Mouse (Mus musculus) kidney, embryonic 16.5 days (tissue): Measurements from ENCODE around the gene Cfap45. TPM values are rescaled to one million over a fixed set of nuclear protein-coding genes. Genes with fewer than 3 reads are reported as not detected.
A peak's percentile ranks its signal among the peaks of the same experiment; 100 is the strongest.

ENCODE experiments used
- ATAC-seq: fragments of 200-750 bp; cut with Nextera tagmentation; 2 replicates; pipeline ENCODE4 v1.8.0; 2017; ENCODE audit warnings: moderate TSS enrichment; ENCODE audit not compliant: low FRiP score, low TSS enrichment
- H3K27ac ChIP-seq: fragments of 300-500 bp; sonication (generic); 2 replicates; pipeline ENCODE4 v1.5.1; 2014; ENCODE audit warnings: low read length
- H3K27me3 ChIP-seq: fragments of 300-500 bp; sonication (generic); 2 replicates; pipeline ENCODE4 v1.6.1; 2014; ENCODE audit warnings: low read length, control low read depth, mixed read lengths; ENCODE audit not compliant: insufficient read depth
- H3K36me3 ChIP-seq: fragments of 300-500 bp; sonication (generic); 2 replicates; pipeline ENCODE4 v1.6.1; 2014; ENCODE audit warnings: low read length, control low read depth, mixed read lengths; ENCODE audit not compliant: insufficient read depth
- H3K4me1 ChIP-seq: fragments of 300-500 bp; sonication (generic); 2 replicates; pipeline ENCODE4 v1.6.1; 2014; ENCODE audit warnings: low read length, control low read depth, mixed read lengths; ENCODE audit not compliant: insufficient read depth
- H3K4me2 ChIP-seq: fragments of 300-500 bp; sonication (generic); replicated peaks from 2 replicates; pipeline ENCODE4 v1.6.1; 2014; ENCODE audit warnings: low read depth, low read length
- H3K4me3 ChIP-seq: fragments of 300-500 bp; sonication (generic); 2 replicates; pipeline ENCODE4 v1.5.1; 2014; ENCODE audit warnings: mild to moderate bottlenecking, low read length
- H3K9ac ChIP-seq: fragments of 300-500 bp; sonication (generic); replicated peaks from 2 replicates; pipeline ENCODE4 v1.6.1; 2014; ENCODE audit warnings: low read length
- H3K9me3 ChIP-seq: fragments of 300-500 bp; sonication (generic); 2 replicates; pipeline ENCODE4 v1.6.1; 2016; ENCODE audit warnings: low read length, control low read depth
- WGBS: fragments of 180-500 bp; shearing (Covaris S2); extraction: QIAGEN DNeasy Blood & Tissue Kit; methylation state at CpG from one replicate; pipeline ENCODE4 v1.1.7; 2014; 5-methylcytosine and 5-hydroxymethylcytosine counted together
- polyA plus RNA-seq: library from polyadenylated mRNA; unstranded; fragments of >200 nt; fragmentation: Nextera tagmentation; extraction: Ambion mirVana; gene quantifications from 2 replicates; pipeline ENCODE4 v1.2.1, GENCODE M21; 2015

Cfap45 gene
- polyA plus RNA-seq, 1 experiment from 2014 or later = 1.9 TPM

GRCm38 (mm10) chr1:172512962-172513361 lies 7.6 kb upstream of the Cfap45 start:
- Histone ChIP-seq H3K27ac (peak overlapping the region; percentile 79), H3K4me1 (peaks cover 35% of the 10 kb centered on the region), H3K4me2 (peak overlapping the region; percentile 30), H3K9me3 (peaks cover 4% of the 10 kb centered on the region; the same call in 1 of the 2 replicates), H3K9ac (peak overlapping the region; percentile 46; the same call in 1 of the 2 replicates), H3K4me3 (no peak overlapping the region), H3K36me3 (peaks cover 8% of the 10 kb centered on the region; the same call in 1 of the 2 replicates), H3K27me3 (no peaks in the 10 kb centered on the region)
- ATAC-seq = peak; percentile 49; the same call in 1 of the 2 replicates
- WGBS = 21% methylated on average over 13 of the region's 13 CpGs

- Histone ChIP-seq H3K4me1 (peaks cover 35% of the 10 kb centered on the region), H3K27me3 (no peaks in the 10 kb centered on the region), H3K4me2 (peak overlapping the region; percentile 30; the same call in 1 of the 2 replicates), H3K36me3 (peaks cover 3% of the 10 kb centered on the region; the same call in 1 of the 2 replicates), H3K27ac (peak overlapping the region; percentile 79), H3K9ac (peak overlapping the region; percentile 46; the same call in 1 of the 2 replicates), H3K4me3 (no peak overlapping the region), H3K9me3 (peaks cover 4% of the 10 kb centered on the region; the same call in 1 of the 2 replicates)
- ATAC-seq = no peak
- WGBS = 69% methylated on average over 17 of the region's 17 CpGs
Measured at GRCm38 (mm10) chr1:172513525-172514212, 6.9 kb upstream of the Cfap45 start.

- no peak overlapping the region for H3K4me2 ChIP-seq
- H3K9ac ChIP-seq = peak overlapping the region; percentile 17; the same call in 1 of the 2 replicates
- peaks cover 4% of the 10 kb centered on the region; the same call in 1 of the 2 replicates for H3K9me3 ChIP-seq
- H3K27ac ChIP-seq = peak overlapping the region; percentile 79
- WGBS = 69% methylated on average over 4 of the region's 4 CpGs
- H3K4me1 ChIP-seq = peaks cover 35% of the 10 kb centered on the region
- ATAC-seq = no peak
- no peaks in the 10 kb centered on the region for H3K36me3 ChIP-seq
- no peak overlapping the region for H3K4me3 ChIP-seq
- no peaks in the 10 kb centered on the region for H3K27me3 ChIP-seq
Measured at GRCm38 (mm10) chr1:172514213-172514529, 6.4 kb upstream of the Cfap45 start.

GRCm38 (mm10) chr1:172514551-172515268 lies 5.9 kb upstream of the Cfap45 start:
- peak overlapping the region; percentile 17; the same call in 1 of the 2 replicates for H3K9ac ChIP-seq
- WGBS = 67% methylated on average over 7 of the region's 7 CpGs

GRCm38 (mm10) chr1:172515396-172515795 lies 5.2 kb upstream of the Cfap45 start:
- Histone ChIP-seq H3K9me3 (peaks cover 4% of the 10 kb centered on the region; the same call in 1 of the 2 replicates), H3K4me2 (no peak overlapping the region), H3K4me1 (peaks cover 34% of the 10 kb centered on the region), H3K4me3 (no peak overlapping the region), H3K9ac (no peak overlapping the region), H3K27ac (peak overlapping the region; percentile 79; the same call in 1 of the 2 replicates), H3K36me3 (no peaks in the 10 kb centered on the region), H3K27me3 (no peaks in the 10 kb centered on the region)
- 0 out of 2 replicates have a peak, but pooled peaks have one; percentile 5 for ATAC-seq
- WGBS = 35% methylated on average over 1 of the region's 1 CpGs

More at GRCm38 (mm10) chr1:172514551-172515268, 5.9 kb upstream of the Cfap45 start:
- Histone ChIP-seq H3K9me3 (peaks cover 4% of the 10 kb centered on the region; the same call in 1 of the 2 replicates), H3K27me3 (no peaks in the 10 kb centered on the region), H3K4me2 (no peak overlapping the region), H3K27ac (peak overlapping the region; percentile 79), H3K4me1 (peaks cover 35% of the 10 kb centered on the region), H3K4me3 (no peak overlapping the region), H3K36me3 (no peaks in the 10 kb centered on the region)
- ATAC-seq = no peak

- H3K4me2 ChIP-seq = no peak overlapping the region
- H3K36me3 ChIP-seq = no peaks in the 10 kb centered on the region
- H3K4me1 ChIP-seq = peaks cover 40% of the 10 kb centered on the region
- peaks cover 4% of the 10 kb centered on the region; the same call in 1 of the 2 replicates for H3K9me3 ChIP-seq
- WGBS = 78% methylated on average over 4 of the region's 4 CpGs
- ATAC-seq = no peak
- H3K4me3 ChIP-seq = no peak overlapping the region
- 0 out of 2 replicates have a peak, but pooled peaks cover 2% of the 10 kb centered on the region for H3K27me3 ChIP-seq
- no peak overlapping the region for H3K9ac ChIP-seq
- no peak overlapping the region for H3K27ac ChIP-seq
Measured at GRCm38 (mm10) chr1:172518013-172518412, 2.6 kb upstream of the Cfap45 start.

GRCm38 (mm10) chr1:172519644-172520043 lies 957 bp upstream of the Cfap45 start:
- H3K27ac ChIP-seq = 0 out of 2 replicates have a peak overlapping the region, but pooled peaks have one; percentile 47
- no peak overlapping the region for H3K9ac ChIP-seq
- no peaks in the 10 kb centered on the region for H3K36me3 ChIP-seq
- no peak overlapping the region for H3K4me3 ChIP-seq
- H3K9me3 ChIP-seq = peaks cover 4% of the 10 kb centered on the region; the same call in 1 of the 2 replicates
- WGBS = 56% methylated on average over 6 of the region's 6 CpGs
- H3K4me1 ChIP-seq = peaks cover 25% of the 10 kb centered on the region
- 0 out of 2 replicates have a peak, but pooled peaks cover 2% of the 10 kb centered on the region for H3K27me3 ChIP-seq
- ATAC-seq = no peak
- H3K4me2 ChIP-seq = no peak overlapping the region

- H3K36me3 ChIP-seq = no peaks in the 10 kb centered on the region
- WGBS = 78% methylated on average over 7 of the region's 7 CpGs
- H3K4me3 ChIP-seq = no peak overlapping the region
- peaks cover 8% of the 10 kb centered on the region; the same call in 1 of the 2 replicates for H3K27me3 ChIP-seq
- H3K9ac ChIP-seq = no peak overlapping the region
- ATAC-seq = no peak
- peaks cover 2% of the 10 kb centered on the region; the same call in 1 of the 2 replicates for H3K9me3 ChIP-seq
- H3K4me1 ChIP-seq = peaks cover 23% of the 10 kb centered on the region
- no peak overlapping the region for H3K4me2 ChIP-seq
- H3K27ac ChIP-seq = no peak overlapping the region
Measured at GRCm38 (mm10) chr1:172522524-172522923, 1.9 kb downstream of the Cfap45 start.

GRCm38 (mm10) chr1:172523699-172524101 lies 3.1 kb downstream of the Cfap45 start:
- ATAC-seq = no peak
- Histone ChIP-seq H3K27ac (no peak overlapping the region), H3K36me3 (no peaks in the 10 kb centered on the region)

More at GRCm38 (mm10) chr1:172523699-172524101, 3.1 kb downstream of the Cfap45 start:
- Histone ChIP-seq H3K9me3 (no peaks in the 10 kb centered on the region), H3K9ac (no peak overlapping the region), H3K27me3 (peaks cover 9% of the 10 kb centered on the region; the same call in 1 of the 2 replicates), H3K4me1 (peaks cover 23% of the 10 kb centered on the region), H3K4me3 (no peak overlapping the region), H3K4me2 (no peak overlapping the region)
- WGBS = 51% methylated on average over 12 of the region's 12 CpGs
